Mouse (Mus musculus) embryonic facial prominence, embryonic 15.5 days (tissue): ENCODE data around the gene Mecom. TPM values are rescaled to one million over a fixed set of nuclear protein-coding genes. Genes with fewer than 3 reads are reported as not detected.

Experiments used
- ATAC-seq: fragments of 200-750 bp; cut with Nextera tagmentation; 2 replicates; pipeline ENCODE4 v1.8.0; 2017; ENCODE audit warnings: low read depth, moderate TSS enrichment; ENCODE audit not compliant: insufficient number of reproducible peaks, low FRiP score, low TSS enrichment
- H3K27ac ChIP-seq: fragments of 300-500 bp; sonication (generic); replicated peaks from 2 replicates; pipeline ENCODE4 v1.5.1; 2015; ENCODE audit warnings: mild to moderate bottlenecking, inconsistent platforms
- H3K27me3 ChIP-seq: fragments of 300-500 bp; sonication (generic); 2 replicates; pipeline ENCODE4 v1.6.1; 2015; ENCODE audit warnings: inconsistent platforms
- H3K36me3 ChIP-seq: fragments of 300-500 bp; sonication (generic); 2 replicates; pipeline ENCODE4 v1.6.1; 2015; ENCODE audit warnings: mild to moderate bottlenecking, inconsistent platforms
- H3K4me1 ChIP-seq: fragments of 300-500 bp; sonication (generic); 2 replicates; pipeline ENCODE4 v1.6.1; 2015; ENCODE audit warnings: inconsistent platforms
- H3K4me2 ChIP-seq: fragments of 300-500 bp; sonication (generic); replicated peaks from 2 replicates; pipeline ENCODE4 v1.6.1; 2015; ENCODE audit warnings: mild to moderate bottlenecking, inconsistent platforms
- H3K4me3 ChIP-seq: fragments of 300-500 bp; sonication (generic); replicated peaks from 2 replicates; pipeline ENCODE4 v1.5.1; 2015; ENCODE audit warnings: mild to moderate bottlenecking, inconsistent platforms
- H3K9ac ChIP-seq: fragments of 300-500 bp; sonication (generic); 2 replicates; pipeline ENCODE4 v1.6.1; 2015; ENCODE audit warnings: inconsistent platforms
- H3K9me3 ChIP-seq: fragments of 300-500 bp; sonication (generic); replicated peaks from 2 replicates; pipeline ENCODE4 v1.6.1; 2016; ENCODE audit warnings: inconsistent platforms
- WGBS: fragments of 180-500 bp; shearing (Covaris S2); methylation state at CpG from one replicate; pipeline ENCODE4 v1.1.7; 2015; 5-methylcytosine and 5-hydroxymethylcytosine counted together
- polyA plus RNA-seq: library from polyadenylated mRNA; unstranded; fragments of >200 nt; fragmentation: Nextera tagmentation; extraction: Ambion mirVana; gene quantifications from 2 replicates; pipeline ENCODE4 v1.2.1, GENCODE M21; 2015

Mecom gene
- polyA plus RNA-seq, 1 experiment from 2014 or later = 8.8 TPM

GRCm38 (mm10) chr3:30219190-30219884, 328.5 kb downstream of the Mecom start:
- peak overlapping the region; percentile 43 for H3K4me2 ChIP-seq
- H3K36me3 ChIP-seq = no peaks in the 10 kb centered on the region
- no peak overlapping the region for H3K27ac ChIP-seq
- ATAC-seq = no peak
- peak overlapping the region; percentile 25 for H3K4me3 ChIP-seq
- H3K27me3 ChIP-seq = peaks cover 22% of the 10 kb centered on the region
- H3K9me3 ChIP-seq = no peaks in the 10 kb centered on the region
- WGBS = 2% methylated on average over 21 of the region's 21 CpGs
- H3K4me1 ChIP-seq = 0 out of 2 replicates have a peak, but pooled peaks cover 8% of the 10 kb centered on the region
- no peak overlapping the region for H3K9ac ChIP-seq

- H3K4me3 ChIP-seq = no peak overlapping the region
- no peak overlapping the region for H3K9ac ChIP-seq
- H3K4me2 ChIP-seq = no peak overlapping the region
- H3K4me1 ChIP-seq = 0 out of 2 replicates have a peak, but pooled peaks cover 9% of the 10 kb centered on the region
- no peak overlapping the region for H3K27ac ChIP-seq
- H3K27me3 ChIP-seq = peaks cover 20% of the 10 kb centered on the region
- WGBS = 58% methylated on average over 4 of the region's 4 CpGs
- no peaks in the 10 kb centered on the region for H3K36me3 ChIP-seq
- no peak for ATAC-seq
- H3K9me3 ChIP-seq = no peaks in the 10 kb centered on the region
These were observed 333.2 kb downstream of the Mecom start for GRCm38 (mm10) chr3:30214607-30215006.

- Histone ChIP-seq H3K9ac (no peak overlapping the region), H3K36me3 (no peaks in the 10 kb centered on the region), H3K9me3 (no peaks in the 10 kb centered on the region), H3K4me2 (no peak overlapping the region), H3K4me1 (0 out of 2 replicates have a peak, but pooled peaks cover 2% of the 10 kb centered on the region), H3K27ac (no peak overlapping the region), H3K27me3 (peaks cover 13% of the 10 kb centered on the region; the same call in 1 of the 2 replicates), H3K4me3 (no peak overlapping the region)
- 24% methylated on average over 7 of the region's 7 CpGs for WGBS
- no peak for ATAC-seq
These were observed 334.2 kb downstream of the Mecom start for GRCm38 (mm10) chr3:30213540-30214170.

GRCm38 (mm10) chr3:30212802-30213201, 335.0 kb downstream of the Mecom start:
- H3K9ac ChIP-seq = no peak overlapping the region
- no peak for ATAC-seq
- H3K4me3 ChIP-seq = no peak overlapping the region
- no peak overlapping the region for H3K27ac ChIP-seq
- H3K4me2 ChIP-seq = no peak overlapping the region
- H3K27me3 ChIP-seq = peaks cover 4% of the 10 kb centered on the region; the same call in 1 of the 2 replicates
- no peaks in the 10 kb centered on the region for H3K9me3 ChIP-seq
- H3K4me1 ChIP-seq = 0 out of 2 replicates have a peak, but pooled peaks cover 2% of the 10 kb centered on the region
- no peaks in the 10 kb centered on the region for H3K36me3 ChIP-seq
- WGBS = 55% methylated on average over 3 of the region's 3 CpGs

GRCm38 (mm10) chr3:30209131-30209530, 338.7 kb downstream of the Mecom start:
- Histone ChIP-seq H3K27ac (no peak overlapping the region), H3K27me3 (peaks cover 4% of the 10 kb centered on the region; the same call in 1 of the 2 replicates), H3K36me3 (no peaks in the 10 kb centered on the region), H3K9me3 (no peaks in the 10 kb centered on the region), H3K4me3 (no peak overlapping the region), H3K9ac (no peak overlapping the region), H3K4me2 (no peak overlapping the region), H3K4me1 (0 out of 2 replicates have a peak, but pooled peaks cover 2% of the 10 kb centered on the region)
- ATAC-seq = no peak

GRCm38 (mm10) chr3:30207886-30208285, 339.9 kb downstream of the Mecom start:
- Histone ChIP-seq H3K27ac (no peak overlapping the region), H3K9ac (no peak overlapping the region), H3K4me3 (no peak overlapping the region), H3K4me1 (no peaks in the 10 kb centered on the region), H3K36me3 (no peaks in the 10 kb centered on the region), H3K27me3 (no peaks in the 10 kb centered on the region), H3K4me2 (no peak overlapping the region), H3K9me3 (no peaks in the 10 kb centered on the region)
- 27% methylated on average over 8 of the region's 8 CpGs for WGBS
- no peak for ATAC-seq

- no peak overlapping the region for H3K4me3 ChIP-seq
- H3K4me2 ChIP-seq = no peak overlapping the region
- 35% methylated on average over 5 of the region's 5 CpGs for WGBS
- no peaks in the 10 kb centered on the region for H3K4me1 ChIP-seq
- H3K9ac ChIP-seq = no peak overlapping the region
- H3K27me3 ChIP-seq = no peaks in the 10 kb centered on the region
- no peak overlapping the region for H3K27ac ChIP-seq
- no peaks in the 10 kb centered on the region for H3K36me3 ChIP-seq
- no peak for ATAC-seq
- H3K9me3 ChIP-seq = no peaks in the 10 kb centered on the region
These were observed 340.4 kb downstream of the Mecom start for GRCm38 (mm10) chr3:30207431-30207830.

GRCm38 (mm10) chr3:30206123-30206522, 341.7 kb downstream of the Mecom start:
- H3K4me1 ChIP-seq = no peaks in the 10 kb centered on the region
- no peaks in the 10 kb centered on the region for H3K36me3 ChIP-seq
- no peak overlapping the region for H3K4me2 ChIP-seq
- no peak for ATAC-seq
- H3K27ac ChIP-seq = no peak overlapping the region
- no peak overlapping the region for H3K9ac ChIP-seq
- H3K9me3 ChIP-seq = no peaks in the 10 kb centered on the region
- H3K27me3 ChIP-seq = no peaks in the 10 kb centered on the region
- H3K4me3 ChIP-seq = no peak overlapping the region
- WGBS = 87% methylated on average over 8 of the region's 8 CpGs

- Histone ChIP-seq H3K27ac (no peak overlapping the region), H3K4me2 (no peak overlapping the region), H3K36me3 (no peaks in the 10 kb centered on the region), H3K9me3 (no peaks in the 10 kb centered on the region), H3K4me3 (no peak overlapping the region), H3K4me1 (no peaks in the 10 kb centered on the region), H3K9ac (no peak overlapping the region), H3K27me3 (no peaks in the 10 kb centered on the region)
- 72% methylated on average over 2 of the region's 2 CpGs for WGBS
- ATAC-seq = no peak
These were observed 344.0 kb downstream of the Mecom start for GRCm38 (mm10) chr3:30203764-30204163.

- no peak for ATAC-seq
- Histone ChIP-seq H3K36me3 (no peaks in the 10 kb centered on the region), H3K27ac (no peak overlapping the region), H3K4me1 (no peaks in the 10 kb centered on the region), H3K4me3 (no peak overlapping the region), H3K9me3 (no peaks in the 10 kb centered on the region), H3K9ac (no peak overlapping the region), H3K27me3 (no peaks in the 10 kb centered on the region), H3K4me2 (no peak overlapping the region)
- WGBS = 79% methylated on average over 2 of the region's 2 CpGs
These were observed 349.0 kb downstream of the Mecom start for GRCm38 (mm10) chr3:30198854-30199253.

GRCm38 (mm10) chr3:30198227-30198626, 349.6 kb downstream of the Mecom start:
- H3K27ac ChIP-seq = no peak overlapping the region
- no peak for ATAC-seq
- WGBS = 37% methylated on average over 5 of the region's 5 CpGs

More at GRCm38 (mm10) chr3:30198227-30198626, 349.6 kb downstream of the Mecom start:
- Histone ChIP-seq H3K9me3 (no peaks in the 10 kb centered on the region), H3K4me3 (no peak overlapping the region), H3K4me2 (no peak overlapping the region), H3K4me1 (no peaks in the 10 kb centered on the region), H3K9ac (no peak overlapping the region), H3K27me3 (no peaks in the 10 kb centered on the region), H3K36me3 (no peaks in the 10 kb centered on the region)
